ENCODE assay signal across 8 mouse cellular contexts in the genomic region with DNA sequence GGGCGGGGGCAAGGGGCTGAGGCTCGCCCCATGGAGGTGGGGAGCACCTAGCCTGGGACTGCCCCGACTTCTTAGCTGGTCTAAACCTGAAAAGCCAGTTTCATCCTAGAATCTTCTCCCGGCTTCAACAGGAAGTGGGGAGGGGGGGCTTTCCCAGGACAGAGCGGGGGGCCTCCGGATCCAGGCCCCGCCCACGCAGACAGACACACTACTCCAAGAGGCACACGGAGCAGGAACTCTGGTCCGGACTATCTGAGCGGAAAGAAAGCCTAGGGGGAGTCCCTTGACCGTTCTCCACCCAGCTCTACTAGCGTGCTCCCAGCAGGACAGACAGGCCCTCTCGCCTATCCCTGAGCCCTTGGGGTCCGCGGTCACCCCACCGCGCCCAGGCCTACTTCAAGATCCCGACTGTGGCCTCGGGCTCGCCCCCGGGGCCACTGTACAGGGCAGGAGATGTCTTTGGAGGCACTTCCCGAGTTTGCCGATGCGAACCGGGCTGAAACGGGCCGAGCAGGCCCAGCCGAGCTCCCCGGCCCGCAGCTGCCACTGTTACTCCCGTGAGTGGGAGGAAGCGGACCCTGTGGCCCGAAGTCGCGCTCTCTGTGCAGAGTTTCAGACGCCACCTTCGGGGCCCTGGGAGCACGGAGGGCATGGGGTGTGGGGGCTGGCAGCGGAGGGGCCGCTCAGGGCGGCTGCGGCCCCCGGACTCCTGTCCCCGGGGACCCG. TPM values are rescaled to one million over a fixed set of nuclear protein-coding genes. Genes with fewer than 3 reads are reported as not detected.
DNase-seq lines count a peak whose midpoint lies in the region; ATAC-seq and TF ChIP-seq lines count a peak whose summit lies in the region.

No protein-coding gene starts in this region.

- no peaks in the 10 kb centered on the region for H3K36me3 ChIP-seq in kidney, adult 2 months (ENCODE audit: control insufficient read depth, insufficient read depth, low read length)
- no peaks in the 10 kb centered on the region for H3K36me3 ChIP-seq in forebrain, embryonic 16.5 days (ENCODE audit: control insufficient read depth, insufficient read depth)
- H3K36me3 ChIP-seq in hindbrain, embryonic 12.5 days = no peaks in the 10 kb centered on the region
- no peaks in the 10 kb centered on the region for H3K36me3 ChIP-seq in liver, embryonic 14.5 days (replicated peaks; ENCODE audit: control insufficient read depth, insufficient read depth, low read depth)
- H3K36me3 ChIP-seq in neural tube, embryonic 14.5 days (ENCODE audit: control insufficient read depth, insufficient read depth, low read length) = no peaks in the 10 kb centered on the region

- TF ChIP-seq EP300 in liver, embryonic 14.5 days (IDR thresholded peaks at IDR 0.05; ENCODE audit: low read depth) = no peak

- no peak for ATAC-seq in forebrain, embryonic 16.5 days
- ATAC-seq in hindbrain, embryonic 12.5 days (ENCODE audit: low FRiP score) = peak; percentile 42
- ATAC-seq in liver, embryonic 14.5 days (ENCODE audit: insufficient read depth) = peak; percentile 10; the same call in 1 of the 2 replicates
- peak; percentile 7; the same call in 1 of the 2 replicates for ATAC-seq in neural tube, embryonic 14.5 days (ENCODE audit: low read depth)

- H3K4me2 ChIP-seq in forebrain, embryonic 16.5 days (ENCODE audit: low read length) = peak overlapping the region; percentile 96
- peak overlapping the region; percentile 99 for H3K4me2 ChIP-seq in hindbrain, embryonic 12.5 days (replicated peaks)
- peak overlapping the region; percentile 62 for H3K4me2 ChIP-seq in liver, embryonic 14.5 days (ENCODE audit: low read depth)
- H3K4me2 ChIP-seq in neural tube, embryonic 14.5 days (ENCODE audit: low read depth, low read length) = peak overlapping the region; percentile 99

- H3K4me1 ChIP-seq in kidney, adult 2 months (ENCODE audit: control insufficient read depth, insufficient read depth, low read length) = peaks cover 33% of the 10 kb centered on the region
- H3K4me1 ChIP-seq in forebrain, embryonic 16.5 days (replicated peaks; ENCODE audit: control insufficient read depth, insufficient read depth, low read length) = peaks cover 36% of the 10 kb centered on the region
- H3K4me1 ChIP-seq in hindbrain, embryonic 12.5 days = peaks cover 48% of the 10 kb centered on the region
- peaks cover 10 to 22% of the 10 kb centered on the region in 2 experiments for H3K4me1 ChIP-seq in liver, embryonic 14.5 days (replicated peaks; ENCODE audit: control insufficient read depth in 2 of 2, insufficient read depth in 2 of 2, low read length in 1 of 2)
- peaks cover 7% of the 10 kb centered on the region; the same call in 1 of the 2 replicates for H3K4me1 ChIP-seq in neural tube, embryonic 14.5 days (ENCODE audit: control insufficient read depth, insufficient read depth, low read length)

- TF ChIP-seq POLR2A in kidney, adult 2 months (IDR thresholded peaks at IDR 0.05; ENCODE audit: low read depth, low read length) = peak; percentile 26

- WGBS in kidney, adult 2 months = 1% methylated on average over 46 of the region's 46 CpGs
- WGBS in forebrain, embryonic 16.5 days = under 1% methylated on average over 46 of the region's 46 CpGs
- WGBS in hindbrain, embryonic 12.5 days = under 1% methylated on average over 46 of the region's 46 CpGs
- WGBS in liver, embryonic 14.5 days (ENCODE audit: insufficient replicate concordance) = 2% methylated on average over 46 of the region's 46 CpGs
- WGBS in neural tube, embryonic 14.5 days = 2% methylated on average over 46 of the region's 46 CpGs

- peak; percentile 92 for DNase-seq in kidney, adult 2 months
- DNase-seq in kidney, adult 11 months = no peak
- DNase-seq in adrenal gland, postnatal 10 days = peak; percentile 72
- DNase-seq in liver, embryonic 14.5 days (ENCODE audit: low read depth in 3 of 3, low spot score in 3 of 3) = no peak
- DNase-seq in layer of hippocampus, postnatal 14 days (ENCODE audit: low spot score in 2 of 2) = no peak

- peak overlapping the region; percentile 60 for H3K4me3 ChIP-seq in kidney, adult 2 months (ENCODE audit: insufficient read depth, low read depth, low read length)
- H3K4me3 ChIP-seq in forebrain, embryonic 16.5 days (replicated peaks; ENCODE audit: low read length) = peak overlapping the region; percentile 59
- H3K4me3 ChIP-seq in hindbrain, embryonic 12.5 days = peak overlapping the region; percentile 73
- peak overlapping the region; percentile 37 to 59 for H3K4me3 ChIP-seq in liver, embryonic 14.5 days (ENCODE audit: insufficient read depth in 1 of 2, low read depth in 2 of 2, low read length in 2 of 2)
- peak overlapping the region; percentile 61 for H3K4me3 ChIP-seq in neural tube, embryonic 14.5 days (ENCODE audit: low read depth, low read length)

- peak overlapping the region; percentile 74 for H3K27ac ChIP-seq in kidney, adult 2 months (ENCODE audit: insufficient read depth, low read depth, low read length)
- peak overlapping the region; percentile 42; the same call in 1 of the 2 replicates for H3K27ac ChIP-seq in forebrain, embryonic 16.5 days (ENCODE audit: low read length)
- H3K27ac ChIP-seq in hindbrain, embryonic 12.5 days = peak overlapping the region; percentile 79
- no peak overlapping the region for H3K27ac ChIP-seq in liver, embryonic 14.5 days
- peak overlapping the region; percentile 70 for H3K27ac ChIP-seq in neural tube, embryonic 14.5 days (ENCODE audit: low read depth, low read length)

- peak overlapping the region; percentile 72 for H3K9ac ChIP-seq in forebrain, embryonic 16.5 days (replicated peaks; ENCODE audit: low read depth, low read length)
- peak overlapping the region; percentile 80 for H3K9ac ChIP-seq in hindbrain, embryonic 12.5 days
- H3K9ac ChIP-seq in liver, embryonic 14.5 days (replicated peaks) = peak overlapping the region; percentile 37
- peak overlapping the region; percentile 78 for H3K9ac ChIP-seq in neural tube, embryonic 14.5 days (replicated peaks; ENCODE audit: low read depth, low read length)

- TF ChIP-seq CTCF in kidney, adult 2 months (conservative IDR thresholded peaks at IDR 0.05; ENCODE audit: insufficient read depth, insufficient read length, low read depth, low read length) = no peak
- no peak for TF ChIP-seq CTCF in liver, embryonic 14.5 days (IDR thresholded peaks at IDR 0.05; ENCODE audit: low read depth)

- H3K9me3 ChIP-seq in forebrain, embryonic 16.5 days (ENCODE audit: control insufficient read depth, low read length) = no peaks in the 10 kb centered on the region
- H3K9me3 ChIP-seq in hindbrain, embryonic 12.5 days (replicated peaks) = no peaks in the 10 kb centered on the region
- no peaks in the 10 kb centered on the region for H3K9me3 ChIP-seq in liver, embryonic 14.5 days (ENCODE audit: control insufficient read depth, low read length)
- no peaks in the 10 kb centered on the region for H3K9me3 ChIP-seq in neural tube, embryonic 14.5 days (ENCODE audit: control insufficient read depth, low read length)

- no peaks in the 10 kb centered on the region for H3K27me3 ChIP-seq in kidney, adult 2 months (replicated peaks; ENCODE audit: control insufficient read depth, insufficient read depth, low read length)
- peaks cover 17% of the 10 kb centered on the region for H3K27me3 ChIP-seq in forebrain, embryonic 16.5 days (replicated peaks; ENCODE audit: control insufficient read depth, insufficient read depth, low read length)
- peaks cover 42% of the 10 kb centered on the region for H3K27me3 ChIP-seq in hindbrain, embryonic 12.5 days
- H3K27me3 ChIP-seq in liver, embryonic 14.5 days (ENCODE audit: control insufficient read depth, insufficient read depth, low read length) = peaks cover 67% of the 10 kb centered on the region
- peaks cover 13% of the 10 kb centered on the region for H3K27me3 ChIP-seq in neural tube, embryonic 14.5 days (ENCODE audit: control insufficient read depth, insufficient read depth, low read length)

RNA-seq across cellular contexts. Expression of a gene that starts 0.7 kb away (rescaled TPM):
- polyA plus RNA-seq in kidney, adult 2 months (2012; rRNA removed) = 81.7 and 110 TPM in 2 replicates
- 10 to 100 TPM; 25.0 to 29.1 TPM for total RNA-seq in adrenal gland, postnatal 10 days (2021)
- 21.1 and 23.3 TPM in 2 replicates for polyA plus RNA-seq in forebrain, embryonic 16.5 days (2015; fragmentation: Nextera tagmentation; extraction: Ambion mirVana)
- 32.8 and 33.1 TPM in 2 replicates for polyA plus RNA-seq in hindbrain, embryonic 12.5 days (2016; fragmentation: Nextera tagmentation; extraction: Ambion mirVana)
- polyA plus RNA-seq in liver, embryonic 14.5 days (2012; rRNA removed) = 5.8 and 6.2 TPM in 2 replicates
- 3.0 and 4.4 TPM in 2 replicates for polyA plus RNA-seq in liver, embryonic 14.5 days (2014; fragmentation: Nextera tagmentation; extraction: Ambion mirVana)
- 12.5 and 21.5 TPM in 2 replicates for polyA plus RNA-seq in neural tube, embryonic 14.5 days (2014; fragmentation: Nextera tagmentation; extraction: Ambion mirVana)
- total RNA-seq in layer of hippocampus, postnatal 14 days (2021) = 10 to 100 TPM; 23.6 to 29.5 TPM

RNA-seq across cellular contexts. Expression of a gene that starts 4.9 kb away (rescaled TPM):
- 12.5 and 13.4 TPM in 2 replicates for polyA plus RNA-seq in kidney, adult 2 months (2012; rRNA removed)
- total RNA-seq in adrenal gland, postnatal 10 days (2021) = 10 to 100 TPM; 21.0 to 22.3 TPM
- 36.7 and 38.1 TPM in 2 replicates for polyA plus RNA-seq in forebrain, embryonic 16.5 days (2015; fragmentation: Nextera tagmentation; extraction: Ambion mirVana)
- polyA plus RNA-seq in hindbrain, embryonic 12.5 days (2016; fragmentation: Nextera tagmentation; extraction: Ambion mirVana) = 30.4 and 32.3 TPM in 2 replicates
- 8.1 and 9.9 TPM in 2 replicates for polyA plus RNA-seq in liver, embryonic 14.5 days (2012; rRNA removed)
- polyA plus RNA-seq in liver, embryonic 14.5 days (2014; fragmentation: Nextera tagmentation; extraction: Ambion mirVana) = 17.0 and 18.1 TPM in 2 replicates
- polyA plus RNA-seq in neural tube, embryonic 14.5 days (2014; fragmentation: Nextera tagmentation; extraction: Ambion mirVana) = 36.7 and 43.0 TPM in 2 replicates
- 10 to 100 TPM; 19.7 to 21.4 TPM for total RNA-seq in layer of hippocampus, postnatal 14 days (2021)

RNA-seq across cellular contexts. Expression of a gene that starts 16.2 kb away (rescaled TPM):
- 16.1 and 19.5 TPM in 2 replicates for polyA plus RNA-seq in kidney, adult 2 months (2012; rRNA removed)
- total RNA-seq in adrenal gland, postnatal 10 days (2021) = 10 to 100 TPM; 23.9 to 26.5 TPM
- polyA plus RNA-seq in forebrain, embryonic 16.5 days (2015; fragmentation: Nextera tagmentation; extraction: Ambion mirVana) = 45.0 and 45.6 TPM in 2 replicates
- polyA plus RNA-seq in hindbrain, embryonic 12.5 days (2016; fragmentation: Nextera tagmentation; extraction: Ambion mirVana) = 52.8 and 55.1 TPM in 2 replicates
- 56.8 and 67.9 TPM in 2 replicates for polyA plus RNA-seq in liver, embryonic 14.5 days (2012; rRNA removed)
- 93.1 and 111 TPM in 2 replicates for polyA plus RNA-seq in liver, embryonic 14.5 days (2014; fragmentation: Nextera tagmentation; extraction: Ambion mirVana)
- 42.6 and 47.1 TPM in 2 replicates for polyA plus RNA-seq in neural tube, embryonic 14.5 days (2014; fragmentation: Nextera tagmentation; extraction: Ambion mirVana)
- total RNA-seq in layer of hippocampus, postnatal 14 days (2021) = 10 to 100 TPM; 28.3 to 29.3 TPM

RNA-seq across cellular contexts. Expression of a gene that starts 21.3 kb away (rescaled TPM):
- polyA plus RNA-seq in kidney, adult 2 months (2012; rRNA removed) = 0.05 and 0.58 TPM in 2 replicates
- under 1 TPM; 0.30 to 0.82 TPM for total RNA-seq in adrenal gland, postnatal 10 days (2021)
- polyA plus RNA-seq in forebrain, embryonic 16.5 days (2015; fragmentation: Nextera tagmentation; extraction: Ambion mirVana) = not detected in 2 replicates
- polyA plus RNA-seq in hindbrain, embryonic 12.5 days (2016; fragmentation: Nextera tagmentation; extraction: Ambion mirVana) = not detected in 2 replicates
- polyA plus RNA-seq in liver, embryonic 14.5 days (2012; rRNA removed) = 0.11 and 0.16 TPM in 2 replicates
- polyA plus RNA-seq in liver, embryonic 14.5 days (2014; fragmentation: Nextera tagmentation; extraction: Ambion mirVana) = 0.08 and 0.18 TPM in 2 replicates
- 0.05 TPM in 1 of 2 replicates, not detected in the other for polyA plus RNA-seq in neural tube, embryonic 14.5 days (2014; fragmentation: Nextera tagmentation; extraction: Ambion mirVana)
- total RNA-seq in layer of hippocampus, postnatal 14 days (2021) = not detected

RNA-seq across cellular contexts. Expression of a gene that starts 46.1 kb away (rescaled TPM):
- polyA plus RNA-seq in kidney, adult 2 months (2012; rRNA removed) = 71.9 and 95.7 TPM in 2 replicates
- 10 to 100 TPM; 36.9 to 50.1 TPM for total RNA-seq in adrenal gland, postnatal 10 days (2021)
- polyA plus RNA-seq in forebrain, embryonic 16.5 days (2015; fragmentation: Nextera tagmentation; extraction: Ambion mirVana) = 52.2 and 56.7 TPM in 2 replicates
- 51.3 and 51.7 TPM in 2 replicates for polyA plus RNA-seq in hindbrain, embryonic 12.5 days (2016; fragmentation: Nextera tagmentation; extraction: Ambion mirVana)
- 36.8 and 44.5 TPM in 2 replicates for polyA plus RNA-seq in liver, embryonic 14.5 days (2012; rRNA removed)
- 16.5 and 16.8 TPM in 2 replicates for polyA plus RNA-seq in liver, embryonic 14.5 days (2014; fragmentation: Nextera tagmentation; extraction: Ambion mirVana)
- polyA plus RNA-seq in neural tube, embryonic 14.5 days (2014; fragmentation: Nextera tagmentation; extraction: Ambion mirVana) = 32.7 and 38.3 TPM in 2 replicates
- 10 to 100 TPM; 57.1 to 63.2 TPM for total RNA-seq in layer of hippocampus, postnatal 14 days (2021)

Comparison
In these comparisons a context has a peak if more than half of its experiments do, and no peak if none do; other contexts are left out.
1. DNase-seq: peak in kidney, adult 2 months (single experiment) and adrenal gland, postnatal 10 days (single experiment); none in kidney, adult 11 months (single experiment), liver, embryonic 14.5 days (0 of 3) and layer of hippocampus, postnatal 14 days (0 of 2).
2. Peak in every context shown above with its lines, with median percentiles within 50 percentile points of each other: H3K4me3 ChIP-seq, H3K4me2 ChIP-seq and H3K9ac ChIP-seq.